ENCODE assay signal across 14 mouse cellular contexts in genomic region chr16:94567751-94568150, GRCm38 (mm10). TPM values are rescaled to one million over a fixed set of nuclear protein-coding genes. Genes with fewer than 3 reads are reported as not detected.
DNase-seq lines count a peak whose midpoint lies in the region; ATAC-seq and TF ChIP-seq lines count a peak whose summit lies in the region.
"Had no signal": no experiment of that assay in that cellular context is flagged by ENCODE, and none has a peak within 500 bp of the region (broad histone marks: within the 10 kb centered on the region; RNA-seq: fewer than 3 reads in every experiment).

No protein-coding gene starts in this region.

- no peaks in the 10 kb centered on the region for H3K27me3 ChIP-seq in forebrain, embryonic 10.5 days (ENCODE audit: poor library complexity, severe bottlenecking)
- H3K27me3 ChIP-seq in forebrain, embryonic 16.5 days (replicated peaks; ENCODE audit: control insufficient read depth, insufficient read depth, low read length), result no peaks in the 10 kb centered on the region
- no peaks in the 10 kb centered on the region for H3K27me3 ChIP-seq in hindbrain, postnatal 0 days (ENCODE audit: insufficient read depth, low read length)
- H3K27me3 ChIP-seq in hindbrain, embryonic 12.5 days, result no peaks in the 10 kb centered on the region
- H3K27me3 ChIP-seq in stomach, embryonic 14.5 days (ENCODE audit: control insufficient read depth, insufficient read depth, low read length), result no peaks in the 10 kb centered on the region
- no peaks in the 10 kb centered on the region for H3K27me3 ChIP-seq in stomach, postnatal 0 days (ENCODE audit: control insufficient read depth, insufficient read depth, low read length)
- H3K27me3 ChIP-seq: neural tube, embryonic 13.5 days; Patski had no signal

- no peaks in the 10 kb centered on the region for H3K9me3 ChIP-seq in forebrain, embryonic 10.5 days
- no peaks in the 10 kb centered on the region for H3K9me3 ChIP-seq in forebrain, embryonic 16.5 days (ENCODE audit: control insufficient read depth, low read length)
- H3K9me3 ChIP-seq in hindbrain, postnatal 0 days (ENCODE audit: low read length), result no peaks in the 10 kb centered on the region
- no peaks in the 10 kb centered on the region for H3K9me3 ChIP-seq in hindbrain, embryonic 12.5 days (replicated peaks)
- H3K9me3 ChIP-seq in stomach, embryonic 14.5 days (ENCODE audit: control insufficient read depth, low read depth, low read length), result no peaks in the 10 kb centered on the region
- H3K9me3 ChIP-seq in stomach, postnatal 0 days (ENCODE audit: control insufficient read depth, low read length), result no peaks in the 10 kb centered on the region
- H3K9me3 ChIP-seq: hindbrain, embryonic 10.5 days; midbrain, embryonic 10.5 days; neural tube, embryonic 13.5 days had no signal

- H3K4me1 ChIP-seq in forebrain, embryonic 10.5 days, result peaks cover 28% of the 10 kb centered on the region
- peaks cover 16% of the 10 kb centered on the region for H3K4me1 ChIP-seq in forebrain, embryonic 16.5 days (replicated peaks; ENCODE audit: control insufficient read depth, insufficient read depth, low read length)
- H3K4me1 ChIP-seq in hindbrain, postnatal 0 days (ENCODE audit: insufficient read depth, low read length), result peaks cover 4% of the 10 kb centered on the region
- peaks cover 16% of the 10 kb centered on the region for H3K4me1 ChIP-seq in hindbrain, embryonic 12.5 days
- peaks cover 13% of the 10 kb centered on the region for H3K4me1 ChIP-seq in stomach, embryonic 14.5 days (ENCODE audit: control insufficient read depth, insufficient read depth, low read length)
- H3K4me1 ChIP-seq in stomach, postnatal 0 days (replicated peaks; ENCODE audit: control insufficient read depth, insufficient read depth), result no peaks in the 10 kb centered on the region

- no peak for DNase-seq in forebrain, embryonic 10.5 days (ENCODE audit: extremely low spot score, low spot score)
- no peak for DNase-seq in hindbrain, postnatal 0 days (ENCODE audit: low spot score)
- DNase-seq in stomach, postnatal 0 days (ENCODE audit: low spot score), result no peak
- peak; percentile 41 for DNase-seq in lung, postnatal 36 days
- DNase-seq in natural killer cell, adult 2 months (ENCODE audit: low spot score in 2 of 2), result no peak
- DNase-seq: adrenal gland, adult 8-10 months; kidney, postnatal 25 days had no signal

- no peak for ATAC-seq in forebrain, embryonic 16.5 days
- no peak for ATAC-seq in hindbrain, postnatal 0 days
- ATAC-seq in hindbrain, embryonic 12.5 days (ENCODE audit: low FRiP score), result no peak
- ATAC-seq in stomach, embryonic 14.5 days (ENCODE audit: insufficient number of reproducible peaks, insufficient read depth, low FRiP score, low read depth), result no peak
- no peak for ATAC-seq in stomach, postnatal 0 days (ENCODE audit: low FRiP score, low TSS enrichment)
- ATAC-seq: Patski had no signal

- peak overlapping the region; percentile 99; the same call in 1 of the 2 replicates for H3K27ac ChIP-seq in forebrain, embryonic 10.5 days
- H3K27ac ChIP-seq in forebrain, embryonic 16.5 days (ENCODE audit: low read length), result no peak overlapping the region
- peak overlapping the region; percentile 100; the same call in 1 of the 2 replicates for H3K27ac ChIP-seq in hindbrain, postnatal 0 days
- no peak overlapping the region for H3K27ac ChIP-seq in hindbrain, embryonic 12.5 days
- no peak overlapping the region for H3K27ac ChIP-seq in stomach, embryonic 14.5 days (ENCODE audit: low read length)
- no peak overlapping the region for H3K27ac ChIP-seq in stomach, postnatal 0 days (replicated peaks)

- no peaks in the 10 kb centered on the region for H3K36me3 ChIP-seq in forebrain, embryonic 10.5 days (replicated peaks)
- H3K36me3 ChIP-seq in forebrain, embryonic 16.5 days (ENCODE audit: control insufficient read depth, insufficient read depth), result no peaks in the 10 kb centered on the region
- H3K36me3 ChIP-seq in hindbrain, postnatal 0 days (ENCODE audit: insufficient read depth, low read length), result no peaks in the 10 kb centered on the region
- no peaks in the 10 kb centered on the region for H3K36me3 ChIP-seq in hindbrain, embryonic 12.5 days
- H3K36me3 ChIP-seq in stomach, embryonic 14.5 days (ENCODE audit: control insufficient read depth, insufficient read depth, low read length), result no peaks in the 10 kb centered on the region
- H3K36me3 ChIP-seq in stomach, postnatal 0 days (ENCODE audit: control insufficient read depth, insufficient read depth, low read length), result no peaks in the 10 kb centered on the region
- H3K36me3 ChIP-seq: hindbrain, embryonic 10.5 days; midbrain, embryonic 10.5 days; neural tube, embryonic 13.5 days had no signal

- H3K4me2 ChIP-seq in forebrain, embryonic 16.5 days (ENCODE audit: low read length), result no peak overlapping the region
- H3K4me2 ChIP-seq in hindbrain, postnatal 0 days (ENCODE audit: low read depth, low read length), result 0 out of 2 replicates have a peak overlapping the region, but pooled peaks have one; percentile 65
- H3K4me2 ChIP-seq in hindbrain, embryonic 12.5 days (replicated peaks), result no peak overlapping the region
- peak overlapping the region; percentile 54 for H3K4me2 ChIP-seq in stomach, embryonic 14.5 days (replicated peaks; ENCODE audit: low read depth, low read length)
- no peak overlapping the region for H3K4me2 ChIP-seq in stomach, postnatal 0 days (replicated peaks; ENCODE audit: low read depth)

- no peak overlapping the region for H3K9ac ChIP-seq in forebrain, embryonic 16.5 days (replicated peaks; ENCODE audit: low read depth, low read length)
- no peak overlapping the region for H3K9ac ChIP-seq in hindbrain, postnatal 0 days (replicated peaks; ENCODE audit: low read length)
- H3K9ac ChIP-seq in hindbrain, embryonic 12.5 days, result no peak overlapping the region
- H3K9ac ChIP-seq in stomach, embryonic 14.5 days (replicated peaks; ENCODE audit: low read depth, low read length), result no peak overlapping the region
- no peak overlapping the region for H3K9ac ChIP-seq in stomach, postnatal 0 days (ENCODE audit: low read length)

- TF ChIP-seq EP300 in stomach, postnatal 0 days (optimal IDR thresholded peaks at IDR 0.05), result no peak

- no peak overlapping the region; the same call in 1 of the 2 replicates for H3K4me3 ChIP-seq in forebrain, embryonic 10.5 days
- H3K4me3 ChIP-seq in forebrain, embryonic 16.5 days (replicated peaks; ENCODE audit: low read length), result no peak overlapping the region
- no peak overlapping the region for H3K4me3 ChIP-seq in hindbrain, postnatal 0 days (ENCODE audit: low read length)
- no peak overlapping the region for H3K4me3 ChIP-seq in hindbrain, embryonic 12.5 days
- no peak overlapping the region for H3K4me3 ChIP-seq in stomach, embryonic 14.5 days (ENCODE audit: low read depth, low read length)
- H3K4me3 ChIP-seq in stomach, postnatal 0 days (ENCODE audit: low read depth, low read length), result no peak overlapping the region

- 75% methylated on average over 5 of the region's 5 CpGs for WGBS in forebrain, embryonic 10.5 days
- 69% methylated on average over 5 of the region's 5 CpGs for WGBS in forebrain, embryonic 16.5 days
- WGBS in hindbrain, postnatal 0 days, result 58% methylated on average over 5 of the region's 5 CpGs
- 75% methylated on average over 5 of the region's 5 CpGs for WGBS in hindbrain, embryonic 12.5 days
- 67% methylated on average over 5 of the region's 5 CpGs for WGBS in stomach, embryonic 14.5 days
- WGBS in stomach, postnatal 0 days, result 78% methylated on average over 5 of the region's 5 CpGs

- TF ChIP-seq CTCF in hindbrain, postnatal 0 days (IDR thresholded peaks at IDR 0.05; ENCODE audit: low read depth), result no peak
- TF ChIP-seq CTCF in stomach, postnatal 0 days (IDR thresholded peaks at IDR 0.05; ENCODE audit: low read depth), result no peak

RNA-seq across cellular contexts. Expression of gene Dyrk1a, which starts 2.1 kb away (rescaled TPM):
- polyA plus RNA-seq in forebrain, embryonic 10.5 days (2016; fragmentation: Nextera tagmentation; extraction: Ambion mirVana), result 9.1 TPM in 2 replicates
- 12.8 TPM in 2 replicates for polyA plus RNA-seq in forebrain, embryonic 16.5 days (2015; fragmentation: Nextera tagmentation; extraction: Ambion mirVana)
- 81.9 and 91.5 TPM in 2 replicates for total RNA-seq in hindbrain, postnatal 0 days (2014; rRNA removed)
- polyA plus RNA-seq in hindbrain, postnatal 0 days (2015; fragmentation: Nextera tagmentation; extraction: Ambion mirVana), result 12.5 and 13.0 TPM in 2 replicates
- 9.3 and 9.9 TPM in 2 replicates for polyA plus RNA-seq in hindbrain, embryonic 12.5 days (2016; fragmentation: Nextera tagmentation; extraction: Ambion mirVana)
- polyA plus RNA-seq in stomach, embryonic 14.5 days (2014; fragmentation: Nextera tagmentation; extraction: Ambion mirVana), result 14.1 and 16.8 TPM in 2 replicates
- polyA plus RNA-seq in stomach, postnatal 0 days (2015; fragmentation: Nextera tagmentation; extraction: Ambion mirVana), result 4.6 and 5.2 TPM in 2 replicates

RNA-seq across cellular contexts. Expression of gene Vps26c, which starts 41.1 kb away (rescaled TPM):
- 55.8 and 56.1 TPM in 2 replicates for polyA plus RNA-seq in forebrain, embryonic 10.5 days (2016; fragmentation: Nextera tagmentation; extraction: Ambion mirVana)
- polyA plus RNA-seq in forebrain, embryonic 16.5 days (2015; fragmentation: Nextera tagmentation; extraction: Ambion mirVana), result 85.1 and 89.6 TPM in 2 replicates
- 64.8 and 68.1 TPM in 2 replicates for total RNA-seq in hindbrain, postnatal 0 days (2014; rRNA removed)
- 59.6 and 63.6 TPM in 2 replicates for polyA plus RNA-seq in hindbrain, postnatal 0 days (2015; fragmentation: Nextera tagmentation; extraction: Ambion mirVana)
- polyA plus RNA-seq in hindbrain, embryonic 12.5 days (2016; fragmentation: Nextera tagmentation; extraction: Ambion mirVana), result 67.0 and 70.3 TPM in 2 replicates
- 52.6 and 57.1 TPM in 2 replicates for polyA plus RNA-seq in stomach, embryonic 14.5 days (2014; fragmentation: Nextera tagmentation; extraction: Ambion mirVana)
- polyA plus RNA-seq in stomach, postnatal 0 days (2015; fragmentation: Nextera tagmentation; extraction: Ambion mirVana), result 28.5 and 34.8 TPM in 2 replicates

Comparison
In these comparisons a context has a peak if more than half of its experiments do, and no peak if none do; other contexts are left out.
1. H3K27ac ChIP-seq: peak in forebrain, embryonic 10.5 days (single experiment) and hindbrain, postnatal 0 days (single experiment); none in forebrain, embryonic 16.5 days (single experiment), hindbrain, embryonic 12.5 days (single experiment), stomach, embryonic 14.5 days (single experiment) and stomach, postnatal 0 days (single experiment).
2. H3K4me2 ChIP-seq: peak in hindbrain, postnatal 0 days (single experiment) and stomach, embryonic 14.5 days (single experiment); none in forebrain, embryonic 16.5 days (single experiment), hindbrain, embryonic 12.5 days (single experiment) and stomach, postnatal 0 days (single experiment).